Mouse (Mus musculus) lung, embryonic 16.5 days (tissue): ENCODE measurements around the gene Gm21190. TPM values are rescaled to one million over a fixed set of nuclear protein-coding genes. Genes with fewer than 3 reads are reported as not detected.
"Not testable (repeated sequence)": the region's sequence is repeated elsewhere in the genome, so short reads cannot be mapped to it uniquely, and the experiment has no call there.

Experiments used
- ATAC-seq: fragments of 200-750 bp; cut with Nextera tagmentation; 2 replicates; pipeline ENCODE4 v1.8.0; 2017; ENCODE audit warnings: low read depth, mild to moderate bottlenecking, moderate library complexity
- H3K27ac ChIP-seq: fragments of 300-500 bp; sonication (generic); 2 replicates; pipeline ENCODE4 v1.5.1; 2014; ENCODE audit warnings: mild to moderate bottlenecking, control low read depth, low read length
- H3K27me3 ChIP-seq: fragments of 300-500 bp; sonication (generic); 2 replicates; pipeline ENCODE4 v1.6.1; 2014; ENCODE audit warnings: low read depth, low read length, mixed read lengths; ENCODE audit not compliant: control insufficient read depth, insufficient read depth
- H3K36me3 ChIP-seq: fragments of 300-500 bp; sonication (generic); 2 replicates; pipeline ENCODE4 v1.6.1; 2014; ENCODE audit warnings: low read length; ENCODE audit not compliant: control insufficient read depth, insufficient read depth
- H3K4me1 ChIP-seq: fragments of 300-500 bp; sonication (generic); replicated peaks from 2 replicates; pipeline ENCODE4 v1.6.1; 2014; ENCODE audit warnings: low read length, mixed read lengths; ENCODE audit not compliant: control insufficient read depth, insufficient read depth
- H3K4me2 ChIP-seq: fragments of 300-500 bp; sonication (generic); 2 replicates; pipeline ENCODE4 v1.6.1; 2014; ENCODE audit warnings: low read depth, low read length, control low read depth
- H3K4me3 ChIP-seq: fragments of 300-500 bp; sonication (generic); 2 replicates; pipeline ENCODE4 v1.5.1; 2014; ENCODE audit warnings: mild to moderate bottlenecking, low read length, control low read depth
- H3K9ac ChIP-seq: fragments of 300-500 bp; sonication (generic); 2 replicates; pipeline ENCODE4 v1.6.1; 2014; ENCODE audit warnings: low read length, control low read depth
- H3K9me3 ChIP-seq: fragments of 300-500 bp; sonication (generic); 2 replicates; pipeline ENCODE4 v1.6.1; 2016; ENCODE audit warnings: low read length; ENCODE audit not compliant: control insufficient read depth
- WGBS: fragments of 180-500 bp; shearing (Covaris S2); extraction: QIAGEN DNeasy Blood & Tissue Kit; methylation state at CpG from one replicate; pipeline ENCODE4 v1.1.7; 2014; 5-methylcytosine and 5-hydroxymethylcytosine counted together
- polyA plus RNA-seq: library from polyadenylated mRNA; unstranded; fragments of >200 nt; fragmentation: Nextera tagmentation; extraction: Ambion mirVana; gene quantifications from 2 replicates; pipeline ENCODE4 v1.2.1, GENCODE M21; 2015

The Gm21190 gene
- not detected in 2 replicates for polyA plus RNA-seq

DNA sequence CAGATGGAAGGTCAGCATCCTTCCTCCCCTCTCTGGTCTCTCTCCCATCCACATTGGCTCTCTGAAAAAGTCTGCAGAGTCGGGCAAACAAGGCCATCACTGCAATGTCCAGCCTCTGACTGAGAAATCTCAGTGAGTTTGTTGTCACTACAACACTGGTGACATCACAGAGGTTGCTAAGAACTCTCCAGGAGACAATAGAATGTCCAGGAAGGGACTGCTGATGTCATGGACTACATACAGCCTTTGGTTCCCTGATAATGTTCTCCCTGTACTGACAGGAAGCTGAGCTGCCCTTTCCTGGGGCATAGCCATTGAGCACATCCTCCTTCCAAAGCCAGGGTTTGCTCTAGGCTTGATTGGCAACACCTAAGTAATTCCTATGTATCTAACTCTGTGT is at the start of gene Gm21190:
Gm21190 (minus strand) TSS at position 101 of the 400 bp plus-strand sequence.
- H3K4me1 ChIP-seq, ATAC-seq, H3K27me3 ChIP-seq, H3K27ac ChIP-seq, H3K4me2 ChIP-seq, H3K36me3 ChIP-seq, H3K4me3 ChIP-seq, H3K9ac ChIP-seq, H3K9me3 ChIP-seq: not testable (repeated sequence)
- WGBS = no CpG with 5 or more reads among the region's 1 CpGs

DNA sequence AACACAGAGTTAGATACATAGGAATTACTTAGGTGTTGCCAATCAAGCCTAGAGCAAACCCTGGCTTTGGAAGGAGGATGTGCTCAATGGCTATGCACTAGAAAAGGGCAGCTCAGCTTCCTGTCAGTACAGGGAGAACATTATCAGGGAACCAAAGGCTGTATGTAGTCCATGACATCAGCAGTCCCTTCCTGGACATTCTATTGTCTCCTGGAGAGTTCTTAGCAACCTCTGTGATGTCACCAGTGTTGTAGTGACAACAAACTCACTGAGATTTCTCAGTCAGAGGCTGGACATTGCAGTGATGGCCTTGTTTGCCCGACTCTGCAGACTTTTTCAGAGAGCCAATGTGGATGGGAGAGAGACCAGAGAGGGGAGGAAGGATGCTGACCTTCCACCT is 48.0 kb upstream of the Gm21190 start, which contains the start of gene Gm21083:
Gm21083 (plus strand) TSS at position 301 of the 400 bp plus-strand sequence.
- not testable (repeated sequence) for H3K4me3 ChIP-seq, H3K27me3 ChIP-seq, H3K9ac ChIP-seq, H3K9me3 ChIP-seq, H3K27ac ChIP-seq, ATAC-seq, H3K4me2 ChIP-seq, H3K4me1 ChIP-seq, H3K36me3 ChIP-seq
- WGBS = no CpG with 5 or more reads among the region's 1 CpGs

DNA sequence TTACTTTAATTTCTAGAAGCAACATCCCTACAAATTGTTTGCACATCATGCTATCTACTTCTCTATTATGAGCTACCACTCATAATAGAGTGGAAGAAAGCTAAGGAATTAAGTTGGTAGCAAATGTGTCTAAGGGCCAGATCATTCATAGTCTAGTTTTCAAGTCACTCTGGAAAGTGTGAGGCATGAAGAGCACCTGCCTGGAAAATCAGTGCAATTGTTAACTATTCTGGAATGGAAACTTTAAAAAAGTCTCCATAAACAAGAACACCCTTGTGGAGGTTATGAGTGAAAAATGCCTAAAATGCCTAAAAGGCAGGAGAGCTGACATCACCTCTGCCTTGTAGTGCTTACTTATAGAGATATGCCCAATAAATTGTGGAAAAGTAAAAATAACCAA is 44.7 kb upstream of the Gm21190 start:
- H3K4me1 ChIP-seq, H3K9me3 ChIP-seq, H3K4me3 ChIP-seq, ATAC-seq, H3K9ac ChIP-seq, H3K27me3 ChIP-seq, H3K4me2 ChIP-seq, H3K27ac ChIP-seq, H3K36me3 ChIP-seq: not testable (repeated sequence)

DNA sequence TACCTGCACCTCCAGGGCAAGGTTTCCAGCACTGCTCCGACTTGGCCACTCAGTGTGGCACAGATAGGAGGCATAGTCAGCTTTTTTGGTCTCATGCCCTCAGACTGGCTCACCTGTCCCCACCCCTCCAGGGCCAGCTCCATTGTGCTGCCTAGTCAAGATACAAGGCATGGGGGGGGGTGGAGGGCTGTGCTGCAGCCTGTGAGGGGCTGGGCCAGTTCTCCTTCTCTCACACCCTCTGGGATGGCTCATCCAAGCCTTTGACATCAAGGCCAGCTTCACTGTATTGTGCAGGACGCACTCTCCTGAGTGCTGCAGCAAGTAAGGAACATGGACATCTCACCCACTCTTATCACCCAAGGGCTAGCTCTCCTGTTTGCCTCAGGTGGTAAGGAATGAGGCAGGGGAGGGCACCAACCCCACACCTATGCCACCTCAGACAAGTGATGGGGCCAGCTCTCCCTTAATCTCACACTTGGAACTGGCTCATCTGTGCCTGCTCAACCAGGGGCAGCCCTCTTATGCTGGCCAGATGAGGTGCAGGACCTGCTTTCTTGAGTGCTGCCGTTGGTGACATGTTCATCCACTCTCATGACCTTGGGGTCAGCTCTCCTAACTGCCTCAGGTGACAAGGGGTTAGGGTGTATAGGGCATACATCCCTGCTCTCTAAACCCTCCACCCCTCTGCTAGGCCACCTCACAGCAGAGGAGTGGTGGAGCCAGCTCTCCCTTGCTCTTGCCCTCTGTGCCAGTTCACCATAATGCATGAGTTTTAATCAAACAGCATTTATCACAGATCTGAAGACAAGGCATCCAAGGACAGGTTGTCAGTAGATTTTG is 32.6 kb upstream of the Gm21190 start:
- not testable (repeated sequence) for H3K4me2 ChIP-seq, H3K27me3 ChIP-seq, H3K36me3 ChIP-seq, H3K27ac ChIP-seq, H3K9ac ChIP-seq, H3K4me1 ChIP-seq, H3K4me3 ChIP-seq, H3K9me3 ChIP-seq
- 68% methylated on average over 3 of the region's 3 CpGs for WGBS
- ATAC-seq = peak; percentile 41

DNA sequence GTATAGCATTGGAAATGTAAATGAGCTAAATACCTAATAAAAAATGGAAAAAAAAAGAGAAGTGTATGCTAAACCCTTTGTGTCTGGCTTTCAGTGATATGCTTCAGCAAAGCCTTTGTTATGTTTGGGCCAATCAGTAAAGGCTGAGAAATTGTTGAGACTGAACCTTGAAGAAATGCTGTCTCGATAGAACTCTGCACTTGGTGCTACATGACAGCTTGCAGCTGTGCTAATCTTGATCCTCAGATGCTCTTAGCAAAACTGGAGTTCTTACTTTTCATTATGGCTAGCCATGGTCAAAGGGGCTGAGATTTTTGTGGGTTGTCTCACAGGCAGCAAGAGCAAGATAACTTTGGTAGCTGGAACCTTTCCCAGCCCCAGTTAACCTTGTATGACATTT is 29.6 kb upstream of the Gm21190 start:
- not testable (repeated sequence) for H3K9ac ChIP-seq, H3K36me3 ChIP-seq, H3K4me2 ChIP-seq, H3K4me1 ChIP-seq, H3K9me3 ChIP-seq, H3K27me3 ChIP-seq, H3K27ac ChIP-seq, H3K4me3 ChIP-seq
- ATAC-seq = peak; percentile 77
- 37% methylated on average over 1 of the region's 1 CpGs for WGBS

DNA sequence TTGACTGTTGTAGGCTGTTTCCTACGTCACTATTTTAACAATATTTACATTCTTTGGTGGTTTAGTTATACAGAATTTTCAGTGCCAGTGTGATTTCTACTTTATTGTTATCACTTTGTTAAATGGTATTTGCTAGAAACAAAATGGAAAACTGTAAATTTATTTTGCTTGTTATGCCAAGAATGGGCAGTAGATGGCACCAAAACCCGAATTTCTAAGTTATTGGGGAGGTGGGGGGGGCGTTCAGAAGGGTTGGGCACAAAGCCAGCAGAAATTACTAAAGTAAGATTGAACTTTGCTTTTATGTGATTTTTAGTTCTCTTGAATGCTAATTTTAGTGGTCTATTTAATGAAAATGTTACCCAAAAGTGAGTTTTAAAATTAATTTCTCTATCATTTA is 20.6 kb upstream of the Gm21190 start:
- 7% methylated on average over 3 of the region's 3 CpGs for WGBS
- H3K9me3 ChIP-seq, H3K4me2 ChIP-seq, H3K4me1 ChIP-seq, ATAC-seq, H3K9ac ChIP-seq, H3K4me3 ChIP-seq, H3K27me3 ChIP-seq, H3K27ac ChIP-seq, H3K36me3 ChIP-seq: not testable (repeated sequence)

DNA sequence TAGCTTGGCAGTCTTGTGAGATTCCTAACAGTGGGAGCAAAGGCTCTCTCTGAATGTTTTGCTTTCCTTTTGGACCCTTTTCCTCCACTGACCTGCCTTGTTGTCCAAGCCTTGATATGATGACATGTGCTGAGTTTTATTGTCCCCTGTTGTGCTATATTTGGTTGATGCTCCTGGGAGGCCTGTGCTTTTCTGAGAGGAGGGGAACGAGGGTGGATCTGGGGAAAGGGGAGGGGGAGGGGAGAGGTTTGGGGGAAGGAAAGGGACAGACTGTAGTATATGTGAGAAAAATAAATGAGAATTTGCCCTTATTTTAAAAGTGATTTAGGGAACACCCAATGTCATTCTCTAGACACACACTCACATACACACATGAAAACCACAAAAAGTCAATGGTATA is 20.1 kb upstream of the Gm21190 start:
- not testable (repeated sequence) for H3K27ac ChIP-seq, ATAC-seq, H3K4me1 ChIP-seq, H3K9ac ChIP-seq, H3K27me3 ChIP-seq, H3K4me3 ChIP-seq, H3K9me3 ChIP-seq, H3K36me3 ChIP-seq, H3K4me2 ChIP-seq
- WGBS = 23% methylated on average over 1 of the region's 1 CpGs

DNA sequence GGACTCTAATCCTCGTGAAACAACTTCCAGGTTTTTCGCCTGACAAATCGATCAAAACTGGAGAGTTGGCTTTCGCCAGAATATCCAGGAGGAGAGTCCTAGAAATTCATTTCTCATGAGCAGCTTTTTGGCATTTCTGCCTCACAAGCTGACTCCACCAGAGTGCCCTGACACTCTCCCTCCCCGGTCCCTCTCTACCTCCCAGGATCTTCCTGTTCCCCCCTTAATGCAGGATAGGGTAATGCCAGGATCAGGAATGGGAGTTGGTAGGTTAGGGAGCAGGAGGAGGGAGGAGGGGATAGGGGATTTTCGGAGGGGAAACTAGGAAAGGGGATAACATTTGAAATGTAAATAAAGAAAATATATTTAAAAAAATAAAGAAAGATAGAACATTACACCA is 19.6 kb upstream of the Gm21190 start:
- not testable (repeated sequence) for H3K27ac ChIP-seq, H3K4me1 ChIP-seq, ATAC-seq, H3K36me3 ChIP-seq, H3K9me3 ChIP-seq, H3K9ac ChIP-seq, H3K27me3 ChIP-seq, H3K4me3 ChIP-seq, H3K4me2 ChIP-seq
- WGBS = 72% methylated on average over 6 of the region's 6 CpGs

DNA sequence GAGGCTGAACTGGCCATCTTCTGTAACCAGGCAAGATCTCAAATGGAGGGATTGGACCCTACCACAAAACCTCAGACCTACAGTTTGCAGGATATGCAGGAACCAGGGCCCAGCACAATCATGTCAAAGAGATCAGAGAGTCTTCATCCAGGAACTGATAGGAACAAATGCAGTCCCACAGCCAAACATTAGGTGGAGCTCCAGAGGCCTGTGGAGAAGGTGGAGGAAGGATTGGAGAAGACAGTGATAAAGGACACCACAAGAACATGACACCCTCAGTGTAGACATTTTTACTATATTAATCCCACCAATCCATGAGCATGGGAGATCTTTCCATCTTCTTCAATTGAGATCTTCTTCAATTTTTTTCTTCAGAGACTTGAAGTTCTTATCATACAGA is 6.6 kb downstream of the Gm21190 start:
- not testable (repeated sequence) for H3K27ac ChIP-seq, H3K27me3 ChIP-seq, H3K9ac ChIP-seq, H3K4me3 ChIP-seq, H3K9me3 ChIP-seq, H3K4me2 ChIP-seq, H3K4me1 ChIP-seq, ATAC-seq, H3K36me3 ChIP-seq

DNA sequence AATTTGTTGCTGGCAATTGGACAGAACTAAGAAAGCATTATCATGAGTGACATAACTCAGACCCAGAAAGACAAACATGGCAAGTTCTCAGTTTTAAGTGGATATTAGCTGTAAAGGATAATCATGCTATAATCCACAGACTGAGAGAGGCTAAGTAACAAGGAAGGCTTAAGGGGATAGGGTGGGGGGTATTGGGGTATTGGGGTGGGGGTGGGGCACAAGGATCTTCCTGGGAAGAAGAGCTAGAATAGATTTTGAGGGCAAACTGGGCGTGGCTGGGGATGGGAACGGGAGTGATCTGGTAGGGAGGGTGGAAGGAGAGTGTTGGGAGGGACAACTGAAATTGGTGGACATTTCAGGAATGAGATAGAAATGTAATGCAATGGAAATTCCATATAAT is 7.0 kb downstream of the Gm21190 start:
- H3K9ac ChIP-seq, H3K27ac ChIP-seq, H3K4me3 ChIP-seq, ATAC-seq, H3K36me3 ChIP-seq, H3K4me1 ChIP-seq, H3K27me3 ChIP-seq, H3K9me3 ChIP-seq, H3K4me2 ChIP-seq: not testable (repeated sequence)
- WGBS = 26% methylated on average over 2 of the region's 2 CpGs
